Mouse (Mus musculus) cerebellum, adult 18-20 months (tissue): Measurements from ENCODE around the gene Hoxb9.

Experiments used
- DNase-seq, 2 experiments: peaks; one replicate each; pipeline ENCODE4 v3.0.0; 2021

The Hoxb9 gene

GRCm38 (mm10) chr11:96284774-96285734, 13.8 kb downstream of the Hoxb9 start:
- DNase-seq = no peak

- DNase-seq = no peak
Measured at GRCm38 (mm10) chr11:96285771-96286738, 14.8 kb downstream of the Hoxb9 start, which contains the start of gene Hoxb7. Gene Hoxb7 (plus strand): TSS chr11:96286623.

GRCm38 (mm10) chr11:96286739-96287385, 15.6 kb downstream of the Hoxb9 start:
- DNase-seq = no peak

GRCm38 (mm10) chr11:96287411-96287810, 16.2 kb downstream of the Hoxb9 start:
- DNase-seq = no peak

GRCm38 (mm10) chr11:96288455-96289221, 17.4 kb downstream of the Hoxb9 start:
- DNase-seq = no peak

GRCm38 (mm10) chr11:96289293-96289692, 18.0 kb downstream of the Hoxb9 start:
- no peak for DNase-seq

GRCm38 (mm10) chr11:96289837-96290236, 18.6 kb downstream of the Hoxb9 start:
- no peak for DNase-seq

GRCm38 (mm10) chr11:96290705-96291355, 19.6 kb downstream of the Hoxb9 start:
- no peak for DNase-seq

GRCm38 (mm10) chr11:96291681-96292564, 20.7 kb downstream of the Hoxb9 start, which contains the start of gene Hoxb6:
Gene Hoxb6 (plus strand): TSS chr11:96292476.
- DNase-seq = no peak

- no peak for DNase-seq
Measured at GRCm38 (mm10) chr11:96292565-96293301, 21.5 kb downstream of the Hoxb9 start.

GRCm38 (mm10) chr11:96293302-96293921, 22.2 kb downstream of the Hoxb9 start:
- DNase-seq = no peak

- DNase-seq = peak; percentile 41 to 49
Measured at GRCm38 (mm10) chr11:96294245-96295091, 23.2 kb downstream of the Hoxb9 start.

GRCm38 (mm10) chr11:96295092-96295835, 24.0 kb downstream of the Hoxb9 start:
- no peak for DNase-seq

- no peak for DNase-seq
Measured at GRCm38 (mm10) chr11:96296997-96297396, 25.7 kb downstream of the Hoxb9 start.

- DNase-seq = no peak
Measured at GRCm38 (mm10) chr11:96297428-96297827, 26.2 kb downstream of the Hoxb9 start.

GRCm38 (mm10) chr11:96297968-96298635, 26.8 kb downstream of the Hoxb9 start:
- DNase-seq = no peak
